Mouse (Mus musculus) erythroblast, embryonic 14.5 days (primary cell): ENCODE data around the gene Ces2b. TPM values are rescaled to one million over a fixed set of nuclear protein-coding genes. Genes with fewer than 3 reads are reported as not detected.

Source experiments
- H3K27me3 ChIP-seq: 2 replicates; pipeline ENCODE4 v1.6.1; 2012; ENCODE audit warnings: inconsistent platforms; ENCODE audit not compliant: control insufficient read depth
- H3K36me3 ChIP-seq: 2 replicates; pipeline ENCODE4 v1.6.1; 2012; ENCODE audit warnings: mild to moderate bottlenecking, inconsistent platforms; ENCODE audit not compliant: control insufficient read depth
- H3K4me1 ChIP-seq: 2 replicates; pipeline ENCODE4 v1.6.1; 2012; ENCODE audit warnings: inconsistent platforms; ENCODE audit not compliant: control insufficient read depth
- H3K4me3 ChIP-seq: replicated peaks from 2 replicates; pipeline ENCODE3; 2012; ENCODE audit warnings: moderate library complexity, mild to moderate bottlenecking, inconsistent platforms
- H3K9me3 ChIP-seq: 2 replicates; pipeline ENCODE4 v1.6.1; 2012; ENCODE audit warnings: low read length, inconsistent platforms, mixed read lengths; ENCODE audit not compliant: control insufficient read depth
- GATA1 ChIP-seq: IDR thresholded peaks from 2 replicates; pipeline ENCODE4 v1.6.1; 2012; ENCODE audit warnings: low read length, inconsistent platforms, mixed read lengths
- TAL1 ChIP-seq: IDR thresholded peaks from 3 replicates; pipeline ENCODE4 v1.6.1; 2012; ENCODE audit warnings: low read length, inconsistent platforms, mixed read lengths
- polyA plus RNA-seq: library from polyadenylated mRNA; stranded (reverse); fragments of >175 nt; gene quantifications from 2 replicates; pipeline ENCODE4 v1.2.3, GENCODE M21; 2012

The Ces2b gene
- not detected in 2 replicates for polyA plus RNA-seq

- TF ChIP-seq GATA1 (no peak), TAL1 (no peak)
- Histone ChIP-seq H3K27me3 (no peaks in the 10 kb centered on the region), H3K36me3 (no peaks in the 10 kb centered on the region), H3K4me3 (no peak within 1 kb of the TSS), H3K4me1 (no peaks in the 10 kb centered on the region), H3K9me3 (no peaks in the 10 kb centered on the region)
Measured at GRCm38 (mm10) chr8:104831440-104831839, at the start of gene Ces2b. Gene Ces2b, plus strand, starts transcription at chr8:104831572.

GRCm38 (mm10) chr8:104787049-104787448, 44.3 kb upstream of the Ces2b start:
- no peak overlapping the region for H3K4me3 ChIP-seq
- no peak for TF ChIP-seq TAL1
- no peak for TF ChIP-seq GATA1
- no peaks in the 10 kb centered on the region for H3K27me3 ChIP-seq
- peaks cover 4% of the 10 kb centered on the region for H3K9me3 ChIP-seq
- H3K4me1 ChIP-seq = no peaks in the 10 kb centered on the region
- H3K36me3 ChIP-seq = no peaks in the 10 kb centered on the region

GRCm38 (mm10) chr8:104788929-104789328, 42.4 kb upstream of the Ces2b start:
- Histone ChIP-seq H3K27me3 (no peaks in the 10 kb centered on the region), H3K4me3 (no peak overlapping the region), H3K36me3 (no peaks in the 10 kb centered on the region), H3K9me3 (no peaks in the 10 kb centered on the region; the same call in 1 of the 2 replicates), H3K4me1 (no peaks in the 10 kb centered on the region)
- no peak for TF ChIP-seq GATA1
- no peak for TF ChIP-seq TAL1

GRCm38 (mm10) chr8:104789886-104790680, 41.3 kb upstream of the Ces2b start:
- TF ChIP-seq TAL1 (no peak), GATA1 (no peak)
- Histone ChIP-seq H3K27me3 (no peaks in the 10 kb centered on the region), H3K4me3 (no peak overlapping the region), H3K36me3 (no peaks in the 10 kb centered on the region), H3K9me3 (no peaks in the 10 kb centered on the region), H3K4me1 (no peaks in the 10 kb centered on the region)

- no peaks in the 10 kb centered on the region for H3K36me3 ChIP-seq
- H3K4me3 ChIP-seq = no peak overlapping the region
- no peaks in the 10 kb centered on the region for H3K27me3 ChIP-seq
- TF ChIP-seq TAL1 (no peak), GATA1 (no peak)
- peaks cover 2% of the 10 kb centered on the region; the same call in 1 of the 2 replicates for H3K9me3 ChIP-seq
- no peaks in the 10 kb centered on the region for H3K4me1 ChIP-seq
Measured at GRCm38 (mm10) chr8:104799385-104799784, 32.0 kb upstream of the Ces2b start.

GRCm38 (mm10) chr8:104806127-104806526, 25.2 kb upstream of the Ces2b start:
- no peak for TF ChIP-seq TAL1
- TF ChIP-seq GATA1 = no peak
- Histone ChIP-seq H3K27me3 (no peaks in the 10 kb centered on the region), H3K36me3 (no peaks in the 10 kb centered on the region), H3K4me1 (peaks cover 1% of the 10 kb centered on the region; the same call in 1 of the 2 replicates), H3K4me3 (no peak overlapping the region), H3K9me3 (no peaks in the 10 kb centered on the region)

- Histone ChIP-seq H3K27me3 (no peaks in the 10 kb centered on the region), H3K36me3 (no peaks in the 10 kb centered on the region), H3K4me3 (no peak overlapping the region), H3K4me1 (peaks cover 1% of the 10 kb centered on the region; the same call in 1 of the 2 replicates), H3K9me3 (no peaks in the 10 kb centered on the region)
- TF ChIP-seq TAL1 = no peak
- no peak for TF ChIP-seq GATA1
Measured at GRCm38 (mm10) chr8:104808542-104809413, 22.6 kb upstream of the Ces2b start.

- no peak overlapping the region for H3K4me3 ChIP-seq
- H3K9me3 ChIP-seq = no peaks in the 10 kb centered on the region
- H3K27me3 ChIP-seq = no peaks in the 10 kb centered on the region
- H3K36me3 ChIP-seq = no peaks in the 10 kb centered on the region
- TF ChIP-seq TAL1 (no peak), GATA1 (no peak)
- H3K4me1 ChIP-seq = peaks cover 1% of the 10 kb centered on the region; the same call in 1 of the 2 replicates
Measured at GRCm38 (mm10) chr8:104809436-104809835, 21.9 kb upstream of the Ces2b start.

- Histone ChIP-seq H3K27me3 (no peaks in the 10 kb centered on the region), H3K36me3 (no peaks in the 10 kb centered on the region), H3K4me1 (no peaks in the 10 kb centered on the region), H3K4me3 (no peak overlapping the region), H3K9me3 (no peaks in the 10 kb centered on the region)
- TF ChIP-seq TAL1 (no peak), GATA1 (no peak)
Measured at GRCm38 (mm10) chr8:104826912-104827311, 4.5 kb upstream of the Ces2b start.
